Mouse (Mus musculus): ENCODE measurements around the gene Wdfy4. TPM values are rescaled to one million over a fixed set of nuclear protein-coding genes. Genes with fewer than 3 reads are reported as not detected.

The Wdfy4 gene
- polyA plus RNA-seq, 2 experiments = 0.60 to 0.89 TPM

DNA sequence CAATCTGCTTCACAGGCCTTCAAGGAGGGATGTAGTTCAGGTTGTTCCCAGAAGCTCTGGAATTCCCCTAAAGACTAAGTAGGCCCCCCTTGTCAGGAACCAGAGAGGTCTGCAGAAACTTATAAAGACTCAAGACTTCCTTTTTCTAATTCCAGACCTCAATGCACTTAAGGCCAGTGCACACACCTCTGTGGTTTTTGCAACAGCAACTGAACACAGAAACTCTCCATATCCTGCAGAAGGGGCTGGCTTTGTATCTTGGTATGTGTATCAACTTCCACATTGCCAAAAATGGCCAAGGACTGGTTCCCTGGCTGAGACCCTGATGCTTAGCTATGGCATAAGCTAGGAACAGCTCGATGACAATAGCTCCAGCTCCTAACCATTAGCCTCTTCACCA, 13.4 kb downstream of the Wdfy4 start:
- no peaks in the 10 kb centered on the region for H3K27me3 ChIP-seq (ENCODE audit: control insufficient read depth, insufficient read depth, low read length)
- no peaks in the 10 kb centered on the region for H3K9me3 ChIP-seq (ENCODE audit: control insufficient read depth, low read length)
- DNase-seq (ENCODE audit: low spot score) (no peak), ATAC-seq (ENCODE audit: low FRiP score, low read depth) (no peak)
- WGBS = 88% methylated on average over 1 of the region's 1 CpGs
- no peaks in the 10 kb centered on the region for H3K4me1 ChIP-seq (ENCODE audit: control insufficient read depth, insufficient read depth, low read length)
- H3K4me2 ChIP-seq (replicated peaks; ENCODE audit: low read depth, low read length, severe bottlenecking) = no peak overlapping the region
- H3K36me3 ChIP-seq (ENCODE audit: control insufficient read depth, insufficient read depth, low read length) = no peaks in the 10 kb centered on the region
- H3K9ac ChIP-seq (ENCODE audit: low read depth, low read length, severe bottlenecking) = no peak overlapping the region
- H3K4me3 ChIP-seq (replicated peaks; ENCODE audit: low read length) = no peak overlapping the region
- no peak overlapping the region for H3K27ac ChIP-seq (replicated peaks; ENCODE audit: low read depth, low read length)
- no peak for TF ChIP-seq POLR2A (IDR thresholded peaks at IDR 0.05; ENCODE audit: borderline replicate concordance, extremely low read depth, insufficient read depth, insufficient read length)

DNA sequence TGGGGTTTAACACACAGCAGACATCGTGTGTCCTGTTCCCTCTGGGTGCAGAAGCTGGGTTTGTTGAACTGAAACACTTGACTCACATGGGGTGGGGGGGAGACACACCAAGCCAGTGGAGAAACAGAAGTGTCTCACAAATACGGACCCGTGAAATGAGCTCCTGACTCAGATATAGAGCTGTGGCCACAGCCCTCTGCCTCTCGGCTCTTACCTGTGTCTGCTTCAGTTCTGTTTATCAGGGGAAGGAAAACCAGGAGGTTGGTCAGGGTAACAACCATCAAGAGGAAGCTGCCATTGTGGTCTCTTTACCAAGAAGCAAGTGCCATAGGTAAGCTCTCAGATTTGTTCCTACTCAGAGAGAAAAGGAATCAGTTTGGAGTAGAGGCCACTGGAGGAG, 16.6 kb downstream of the Wdfy4 start:
- no peaks in the 10 kb centered on the region for H3K9me3 ChIP-seq (ENCODE audit: control insufficient read depth, low read length)
- WGBS = 83% methylated on average over 4 of the region's 4 CpGs

DNA sequence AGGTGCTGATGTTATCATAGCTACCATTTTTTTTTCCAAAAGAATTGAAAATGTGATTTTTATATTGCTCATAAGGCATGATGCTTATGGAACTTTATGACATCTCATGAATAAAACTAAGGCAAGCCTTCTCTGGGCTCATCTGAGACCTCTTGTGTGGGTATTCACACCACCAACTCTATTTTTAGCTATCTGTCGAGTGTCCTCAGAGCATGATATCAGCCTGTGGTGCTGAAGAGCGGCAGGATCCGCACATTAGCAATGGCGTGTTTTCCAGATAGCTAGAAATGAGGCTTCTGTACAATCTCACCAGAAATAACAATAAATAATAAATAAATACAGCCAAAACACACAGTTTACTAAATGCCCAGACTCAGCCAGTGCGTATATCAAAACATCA, 23.1 kb downstream of the Wdfy4 start:
- no peak overlapping the region for H3K9ac ChIP-seq (ENCODE audit: low read depth, low read length, severe bottlenecking)

More for the DNA sequence above, 16.6 kb downstream of the Wdfy4 start:
- Histone ChIP-seq H3K27me3 (ENCODE audit: control insufficient read depth, insufficient read depth, low read length) (no peaks in the 10 kb centered on the region), H3K27ac (replicated peaks; ENCODE audit: low read depth, low read length) (no peak overlapping the region), H3K4me1 (ENCODE audit: control insufficient read depth, insufficient read depth, low read length) (no peaks in the 10 kb centered on the region), H3K9ac (ENCODE audit: low read depth, low read length, severe bottlenecking) (no peak overlapping the region), H3K4me2 (replicated peaks; ENCODE audit: low read depth, low read length, severe bottlenecking) (no peak overlapping the region), H3K4me3 (replicated peaks; ENCODE audit: low read length) (no peak overlapping the region), H3K36me3 (ENCODE audit: control insufficient read depth, insufficient read depth, low read length) (no peaks in the 10 kb centered on the region)
- DNase-seq (ENCODE audit: low spot score) (no peak), ATAC-seq (ENCODE audit: low FRiP score, low read depth) (no peak)
- TF ChIP-seq POLR2A (IDR thresholded peaks at IDR 0.05; ENCODE audit: borderline replicate concordance, extremely low read depth, insufficient read depth, insufficient read length) = no peak

DNA sequence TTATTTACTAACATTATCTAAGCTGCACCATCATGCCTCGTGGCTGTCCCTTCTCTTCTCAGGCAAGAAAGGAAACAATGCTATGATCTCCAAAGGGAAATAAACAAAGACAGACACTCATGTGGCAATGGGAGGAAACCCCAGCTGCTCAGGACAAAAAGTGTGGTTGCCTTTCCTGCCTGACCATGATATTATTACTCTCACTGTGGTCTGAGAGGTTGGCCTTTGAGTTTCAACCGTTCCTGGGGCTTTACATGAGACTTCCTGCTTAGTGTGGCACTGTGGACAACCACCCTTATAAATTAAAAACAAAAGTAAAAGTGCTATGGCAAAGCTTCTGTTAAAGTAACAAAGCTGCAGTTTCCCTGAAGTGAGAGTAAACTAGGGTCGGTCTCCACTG, 27.0 kb downstream of the Wdfy4 start:
- Histone ChIP-seq H3K9ac (ENCODE audit: low read depth, low read length, severe bottlenecking) (no peak overlapping the region), H3K4me1 (ENCODE audit: control insufficient read depth, insufficient read depth, low read length) (no peaks in the 10 kb centered on the region), H3K36me3 (ENCODE audit: control insufficient read depth, insufficient read depth, low read length) (no peaks in the 10 kb centered on the region), H3K27me3 (ENCODE audit: control insufficient read depth, insufficient read depth, low read length) (no peaks in the 10 kb centered on the region), H3K4me3 (replicated peaks; ENCODE audit: low read length) (no peak overlapping the region), H3K27ac (replicated peaks; ENCODE audit: low read depth, low read length) (no peak overlapping the region), H3K9me3 (ENCODE audit: control insufficient read depth, low read length) (no peaks in the 10 kb centered on the region), H3K4me2 (replicated peaks; ENCODE audit: low read depth, low read length, severe bottlenecking) (no peak overlapping the region)
- ATAC-seq (ENCODE audit: low FRiP score, low read depth) = no peak
- DNase-seq (ENCODE audit: low spot score) = no peak
- TF ChIP-seq POLR2A (IDR thresholded peaks at IDR 0.05; ENCODE audit: borderline replicate concordance, extremely low read depth, insufficient read depth, insufficient read length) = no peak
- 72% methylated on average over 3 of the region's 3 CpGs for WGBS

More for the DNA sequence above, 23.1 kb downstream of the Wdfy4 start:
- Histone ChIP-seq H3K27ac (replicated peaks; ENCODE audit: low read depth, low read length) (no peak overlapping the region), H3K4me2 (replicated peaks; ENCODE audit: low read depth, low read length, severe bottlenecking) (no peak overlapping the region), H3K9me3 (ENCODE audit: control insufficient read depth, low read length) (no peaks in the 10 kb centered on the region), H3K36me3 (ENCODE audit: control insufficient read depth, insufficient read depth, low read length) (no peaks in the 10 kb centered on the region), H3K4me3 (replicated peaks; ENCODE audit: low read length) (no peak overlapping the region), H3K27me3 (ENCODE audit: control insufficient read depth, insufficient read depth, low read length) (no peaks in the 10 kb centered on the region), H3K4me1 (ENCODE audit: control insufficient read depth, insufficient read depth, low read length) (no peaks in the 10 kb centered on the region)
- no peak for DNase-seq (ENCODE audit: low spot score)
- WGBS = 90% methylated on average over 5 of the region's 5 CpGs
- no peak for TF ChIP-seq POLR2A (IDR thresholded peaks at IDR 0.05; ENCODE audit: borderline replicate concordance, extremely low read depth, insufficient read depth, insufficient read length)
- ATAC-seq (ENCODE audit: low FRiP score, low read depth) = no peak

DNA sequence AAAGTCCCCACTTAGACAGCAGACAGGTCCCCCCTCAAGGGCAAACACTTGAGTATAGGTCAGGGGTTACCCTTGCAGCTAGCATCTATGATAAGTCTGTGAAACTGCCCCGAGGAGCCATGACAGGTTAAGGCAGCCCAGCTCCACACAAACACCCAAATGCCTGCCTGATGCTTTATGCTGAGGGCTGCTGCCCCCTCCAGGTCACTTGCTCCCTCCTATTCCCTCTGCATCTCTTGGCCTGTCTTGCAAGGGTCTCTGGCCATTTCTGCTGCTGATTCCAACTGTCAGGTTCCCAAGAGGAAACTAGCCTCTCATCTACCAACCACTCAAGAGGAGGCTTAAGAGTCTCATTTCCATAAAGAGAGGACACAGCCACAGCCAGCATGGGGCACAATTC, 32.4 kb downstream of the Wdfy4 start:
- TF ChIP-seq POLR2A (IDR thresholded peaks at IDR 0.05; ENCODE audit: borderline replicate concordance, extremely low read depth, insufficient read depth, insufficient read length) = no peak
- ATAC-seq (ENCODE audit: low FRiP score, low read depth) (no peak), DNase-seq (ENCODE audit: low spot score) (no peak)
- no peak overlapping the region for H3K9ac ChIP-seq (ENCODE audit: low read depth, low read length, severe bottlenecking)
- H3K4me3 ChIP-seq (replicated peaks; ENCODE audit: low read length) = no peak overlapping the region
- H3K27me3 ChIP-seq (ENCODE audit: control insufficient read depth, insufficient read depth, low read length) = no peaks in the 10 kb centered on the region
- no peaks in the 10 kb centered on the region for H3K4me1 ChIP-seq (ENCODE audit: control insufficient read depth, insufficient read depth, low read length)
- WGBS = 67% methylated on average over 1 of the region's 1 CpGs
- H3K9me3 ChIP-seq (ENCODE audit: control insufficient read depth, low read length) = no peaks in the 10 kb centered on the region
- H3K36me3 ChIP-seq (ENCODE audit: control insufficient read depth, insufficient read depth, low read length) = no peaks in the 10 kb centered on the region
- no peak overlapping the region for H3K27ac ChIP-seq (replicated peaks; ENCODE audit: low read depth, low read length)
- H3K4me2 ChIP-seq (replicated peaks; ENCODE audit: low read depth, low read length, severe bottlenecking) = no peak overlapping the region

DNA sequence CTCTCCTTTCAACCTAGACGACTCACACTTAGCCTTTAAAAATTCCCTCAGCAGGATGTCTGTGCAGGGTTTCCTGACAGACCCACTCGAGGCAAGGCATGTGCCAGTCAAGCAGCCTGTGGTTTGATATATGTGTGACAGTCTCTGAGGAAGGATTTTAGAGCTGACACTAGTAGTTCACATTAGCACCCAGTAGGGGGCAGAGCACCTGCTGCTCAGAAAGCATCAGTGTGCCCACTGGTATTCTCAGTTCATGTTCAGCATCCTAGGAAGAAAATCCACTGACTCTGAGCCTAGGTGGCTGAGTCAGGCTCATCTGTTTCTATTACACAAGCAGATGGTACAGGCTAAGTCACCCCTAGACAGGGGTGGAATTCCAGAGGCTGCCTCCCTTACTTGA, 39.0 kb downstream of the Wdfy4 start:
- H3K27me3 ChIP-seq (ENCODE audit: control insufficient read depth, insufficient read depth, low read length) = no peaks in the 10 kb centered on the region
- H3K9ac ChIP-seq (ENCODE audit: low read depth, low read length, severe bottlenecking) = no peak overlapping the region
- ATAC-seq (ENCODE audit: low FRiP score, low read depth) (no peak), DNase-seq (ENCODE audit: low spot score) (no peak)
- no peaks in the 10 kb centered on the region for H3K4me1 ChIP-seq (ENCODE audit: control insufficient read depth, insufficient read depth, low read length)
- H3K4me2 ChIP-seq (replicated peaks; ENCODE audit: low read depth, low read length, severe bottlenecking) = no peak overlapping the region
- TF ChIP-seq POLR2A (IDR thresholded peaks at IDR 0.05; ENCODE audit: borderline replicate concordance, extremely low read depth, insufficient read depth, insufficient read length) = no peak
- H3K27ac ChIP-seq (replicated peaks; ENCODE audit: low read depth, low read length) = no peak overlapping the region
- WGBS = 8% methylated on average over 2 of the region's 2 CpGs
- no peak overlapping the region for H3K4me3 ChIP-seq (replicated peaks; ENCODE audit: low read length)
- no peaks in the 10 kb centered on the region for H3K9me3 ChIP-seq (ENCODE audit: control insufficient read depth, low read length)
- no peaks in the 10 kb centered on the region for H3K36me3 ChIP-seq (ENCODE audit: control insufficient read depth, insufficient read depth, low read length)

All from limb, embryonic 14.5 days (tissue).